Mouse (Mus musculus) lung, adult 2 months (tissue): ENCODE measurements around the gene Arid1b.

Experiments
- CTCF ChIP-seq: fragments of 200-500 bp; IDR thresholded peaks from 2 replicates; pipeline ENCODE4 v1.5.1; 2011; ENCODE audit warnings: mild to moderate bottlenecking, low read length, control low read depth; ENCODE audit not compliant: insufficient read depth
- POLR2A ChIP-seq: fragments of 200-500 bp; IDR thresholded peaks from 2 replicates; pipeline ENCODE4 v1.6.1; 2011; ENCODE audit warnings: low read depth, mild to moderate bottlenecking, control low read depth, low read length, borderline replicate concordance; ENCODE audit errors: extremely low read depth

GRCm38 (mm10) chr17:5371521-5371920, 377.4 kb downstream of the Arid1b start:
- TF ChIP-seq CTCF (no peak), POLR2A (no peak)
